Mouse (Mus musculus) erythroblast, embryonic 14.5 days (primary cell): Measurements from ENCODE around the gene Sobp.

Source experiments
- GATA1 ChIP-seq: IDR thresholded peaks from 2 replicates; pipeline ENCODE4 v1.6.1; 2012; ENCODE audit warnings: low read length, inconsistent platforms, mixed read lengths
- TAL1 ChIP-seq: IDR thresholded peaks from 3 replicates; pipeline ENCODE4 v1.6.1; 2012; ENCODE audit warnings: low read length, inconsistent platforms, mixed read lengths

- no peak for TF ChIP-seq TAL1
- TF ChIP-seq GATA1, result no peak
Observed at GRCm38 (mm10) chr10:43100513-43100912, 73.8 kb downstream of the Sobp start.
